Mouse (Mus musculus): ENCODE measurements at regions not wholly inside any gene's neighbourhood (a gene's known extent, or its start where the extent isn't known, plus 50 kb on each side); places are given as distances from the start of the nearest gene placed in this dataset.

- Histone ChIP-seq H3K9ac (ENCODE audit: insufficient read depth, low read depth, low read length, poor library complexity, severe bottlenecking) (no peak overlapping the region), H3K27ac (ENCODE audit: insufficient read depth, low read depth, low read length, poor library complexity, severe bottlenecking) (no peak overlapping the region), H3K36me3 (ENCODE audit: control insufficient read depth, insufficient read depth, low read length, poor library complexity, severe bottlenecking) (no peaks in the 10 kb centered on the region), H3K9me3 (ENCODE audit: control insufficient read depth, insufficient read depth, low read depth, low read length) (no peaks in the 10 kb centered on the region), H3K4me3 (ENCODE audit: insufficient read depth in 1 of 2, low read depth in 1 of 2, low read length in 2 of 2, poor library complexity in 1 of 2, severe bottlenecking in 1 of 2) (no peak overlapping the region), H3K4me1 (ENCODE audit: control insufficient read depth in 2 of 2, insufficient read depth in 2 of 2, low read length in 2 of 2, poor library complexity in 1 of 2) (no peaks in the 10 kb centered on the region)
- no peak for TF ChIP-seq HCFC1 (IDR thresholded peaks at IDR 0.05; ENCODE audit: borderline replicate concordance, insufficient read depth, low read length)
- no peak for TF ChIP-seq MAFK (IDR thresholded peaks at IDR 0.05; ENCODE audit: insufficient read depth, low read depth, low read length)
- no peak for TF ChIP-seq ZC3H11A (IDR thresholded peaks at IDR 0.05; ENCODE audit: borderline replicate concordance, low read depth, low read length)
- TF ChIP-seq CHD2 (IDR thresholded peaks at IDR 0.05; ENCODE audit: low read depth, low read length) = no peak
- no peak for TF ChIP-seq ZNF384 (IDR thresholded peaks at IDR 0.05; ENCODE audit: low read depth, low read length)
- in situ Hi-C loops (cut with MboI; ENCODE audit: low sequenced_read_pairs in 2 of 2, unreplicated experiment in 2 of 2) = no loop called here
- DNase-seq (ENCODE audit: low read depth, low spot score) = no peak
Measured at GRCm38 (mm10) chr1:14010789-14011188, 2082.3 kb downstream of the 4930444P10Rik start.

GRCm38 (mm10) chr1:14002550-14002949 is 2090.6 kb downstream of the 4930444P10Rik start:
- Histone ChIP-seq H3K9me3 (ENCODE audit: control insufficient read depth, insufficient read depth, low read depth, low read length) (no peaks in the 10 kb centered on the region), H3K4me1 (ENCODE audit: control insufficient read depth in 2 of 2, insufficient read depth in 2 of 2, low read length in 2 of 2, poor library complexity in 1 of 2) (peaks cover 0 to 2% of the 10 kb centered on the region in 2 experiments; a peak in 2 of 4 replicates), H3K9ac (ENCODE audit: insufficient read depth, low read depth, low read length, poor library complexity, severe bottlenecking) (no peak overlapping the region), H3K4me3 (ENCODE audit: insufficient read depth in 1 of 2, low read depth in 1 of 2, low read length in 2 of 2, poor library complexity in 1 of 2, severe bottlenecking in 1 of 2) (no peak overlapping the region), H3K36me3 (ENCODE audit: control insufficient read depth, insufficient read depth, low read length, poor library complexity, severe bottlenecking) (no peaks in the 10 kb centered on the region), H3K27ac (ENCODE audit: insufficient read depth, low read depth, low read length, poor library complexity, severe bottlenecking) (no peak overlapping the region)
- in situ Hi-C loops (cut with MboI; ENCODE audit: low sequenced_read_pairs in 2 of 2, unreplicated experiment in 2 of 2) = no loop called here
- DNase-seq (ENCODE audit: low read depth, low spot score) = no peak
- TF ChIP-seq HCFC1 (IDR thresholded peaks at IDR 0.05; ENCODE audit: borderline replicate concordance, insufficient read depth, low read length) (no peak), MAFK (IDR thresholded peaks at IDR 0.05; ENCODE audit: insufficient read depth, low read depth, low read length) (no peak), ZNF384 (IDR thresholded peaks at IDR 0.05; ENCODE audit: low read depth, low read length) (no peak), ZC3H11A (IDR thresholded peaks at IDR 0.05; ENCODE audit: borderline replicate concordance, low read depth, low read length) (no peak), CHD2 (IDR thresholded peaks at IDR 0.05; ENCODE audit: low read depth, low read length) (no peak)

DNA sequence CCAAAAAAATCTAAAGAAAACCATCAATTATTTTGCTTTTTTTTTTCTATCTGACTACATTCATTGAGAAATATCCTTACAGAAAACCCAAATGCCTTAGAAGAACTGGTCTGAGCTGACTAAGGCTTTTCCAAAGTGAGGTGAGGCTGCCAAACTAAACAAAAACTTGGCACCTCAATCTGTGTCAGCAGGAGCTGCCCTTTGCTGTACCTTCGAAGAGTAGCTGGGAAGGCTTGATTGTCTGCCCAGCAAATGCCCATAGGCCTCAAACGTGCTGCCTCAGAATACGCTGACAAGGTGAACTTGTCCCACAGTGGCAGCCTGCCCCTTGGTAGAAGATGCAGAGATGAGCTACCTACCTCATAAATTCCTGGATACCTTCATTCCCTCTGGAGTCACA is 2091.7 kb downstream of the 4930444P10Rik start:
- Histone ChIP-seq H3K4me1 (ENCODE audit: control insufficient read depth in 2 of 2, insufficient read depth in 2 of 2, low read length in 2 of 2, poor library complexity in 1 of 2) (peaks cover 0 to 2% of the 10 kb centered on the region in 2 experiments; a peak in 2 of 4 replicates), H3K9me3 (ENCODE audit: control insufficient read depth, insufficient read depth, low read depth, low read length) (no peaks in the 10 kb centered on the region), H3K9ac (ENCODE audit: insufficient read depth, low read depth, low read length, poor library complexity, severe bottlenecking) (no peak overlapping the region), H3K36me3 (ENCODE audit: control insufficient read depth, insufficient read depth, low read length, poor library complexity, severe bottlenecking) (no peaks in the 10 kb centered on the region), H3K4me3 (ENCODE audit: insufficient read depth in 1 of 2, low read depth in 1 of 2, low read length in 2 of 2, poor library complexity in 1 of 2, severe bottlenecking in 1 of 2) (no peak overlapping the region), H3K27ac (ENCODE audit: insufficient read depth, low read depth, low read length, poor library complexity, severe bottlenecking) (no peak overlapping the region)
- TF ChIP-seq CHD2 (IDR thresholded peaks at IDR 0.05; ENCODE audit: low read depth, low read length) (no peak), ZNF384 (IDR thresholded peaks at IDR 0.05; ENCODE audit: low read depth, low read length) (no peak), HCFC1 (IDR thresholded peaks at IDR 0.05; ENCODE audit: borderline replicate concordance, insufficient read depth, low read length) (no peak), MAFK (IDR thresholded peaks at IDR 0.05; ENCODE audit: insufficient read depth, low read depth, low read length) (no peak), ZC3H11A (IDR thresholded peaks at IDR 0.05; ENCODE audit: borderline replicate concordance, low read depth, low read length) (no peak)
- in situ Hi-C loops (cut with MboI; ENCODE audit: low sequenced_read_pairs in 2 of 2, unreplicated experiment in 2 of 2) = no loop called here
- no peak for DNase-seq (ENCODE audit: low read depth, low spot score)

GRCm38 (mm10) chr1:14000605-14001395 is 2092.3 kb downstream of the 4930444P10Rik start:
- Histone ChIP-seq H3K36me3 (ENCODE audit: control insufficient read depth, insufficient read depth, low read length, poor library complexity, severe bottlenecking) (no peaks in the 10 kb centered on the region), H3K9ac (ENCODE audit: insufficient read depth, low read depth, low read length, poor library complexity, severe bottlenecking) (no peak overlapping the region)
- TF ChIP-seq CHD2 (IDR thresholded peaks at IDR 0.05; ENCODE audit: low read depth, low read length) = no peak
- TF ChIP-seq HCFC1 (IDR thresholded peaks at IDR 0.05; ENCODE audit: borderline replicate concordance, insufficient read depth, low read length) = no peak
- TF ChIP-seq ZC3H11A (IDR thresholded peaks at IDR 0.05; ENCODE audit: borderline replicate concordance, low read depth, low read length) = no peak

More at GRCm38 (mm10) chr1:14000605-14001395, 2092.3 kb downstream of the 4930444P10Rik start:
- Histone ChIP-seq H3K9me3 (ENCODE audit: control insufficient read depth, insufficient read depth, low read depth, low read length) (no peaks in the 10 kb centered on the region), H3K27ac (ENCODE audit: insufficient read depth, low read depth, low read length, poor library complexity, severe bottlenecking) (no peak overlapping the region), H3K4me3 (ENCODE audit: insufficient read depth in 1 of 2, low read depth in 1 of 2, low read length in 2 of 2, poor library complexity in 1 of 2, severe bottlenecking in 1 of 2) (no peak overlapping the region), H3K4me1 (ENCODE audit: control insufficient read depth in 2 of 2, insufficient read depth in 2 of 2, low read length in 2 of 2, poor library complexity in 1 of 2) (peaks cover 0 to 2% of the 10 kb centered on the region in 2 experiments; a peak in 2 of 4 replicates)
- in situ Hi-C loops (cut with MboI; ENCODE audit: low sequenced_read_pairs in 2 of 2, unreplicated experiment in 2 of 2) = no loop called here
- DNase-seq (ENCODE audit: low read depth, low spot score) = no peak

Measured in ES-E14 (cell line).